Mouse (Mus musculus) gastrocnemius, adult 2 months (tissue): Measurements from ENCODE around the gene Traf2. TPM values are rescaled to one million over a fixed set of nuclear protein-coding genes. Genes with fewer than 3 reads are reported as not detected.

Experiments used
- DNase-seq: peaks from one replicate; pipeline ENCODE4 v3.0.0; 2022
- H3K27ac ChIP-seq: fragments of 200-600 bp; 2 replicates; pipeline ENCODE4 v1.8.1; 2022; ENCODE audit warnings: mild to moderate bottlenecking
- H3K4me3 ChIP-seq: fragments of 200-600 bp; 2 replicates; pipeline ENCODE4 v1.8.1; 2022; ENCODE audit warnings: mild to moderate bottlenecking, moderate library complexity
- CTCF ChIP-seq: fragments of 200-600 bp; IDR thresholded peaks from 2 replicates; pipeline ENCODE4 v1.8.1; 2022; ENCODE audit warnings: antibody characterized with exemption, mild to moderate bottlenecking, moderate library complexity
- intact Hi-C: fragments of 180-260 bp; cut with DNase I; formaldehyde crosslinking; loops from one replicate; pipeline ENCODE4 v1.15.1; 2025
- total RNA-seq, 2 experiments: library from RNA; stranded (reverse); gene quantifications; 2 replicates each; pipeline ENCODE4 v1.2.3; 2021

The Traf2 gene
- total RNA-seq, 2 experiments from 2014 or later = 12.4 to 13.1 TPM

DNA sequence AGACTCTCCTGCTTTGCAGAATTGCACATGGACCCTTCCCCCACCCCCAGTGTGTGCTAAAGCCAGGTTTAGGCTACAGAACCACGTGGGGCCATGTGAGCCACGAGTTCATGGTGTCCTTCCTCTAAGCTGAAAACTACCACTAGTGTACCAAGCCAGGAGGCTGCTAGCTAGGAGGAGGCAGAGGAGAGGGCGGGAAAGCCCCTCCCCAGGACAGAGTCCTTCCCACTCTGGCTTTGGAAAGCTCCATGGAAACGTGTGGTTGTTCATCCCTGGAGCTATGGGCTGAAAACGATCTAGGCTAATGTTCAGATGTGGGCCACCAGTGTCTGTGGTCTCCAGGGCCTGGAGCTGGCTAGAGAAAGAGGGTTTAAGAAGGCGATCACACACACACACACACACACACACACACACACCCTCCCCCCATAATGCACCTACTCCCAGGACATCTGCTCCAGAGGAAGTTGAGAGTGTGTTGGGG is 33.9 kb upstream of the Traf2 start:
- peak; percentile 19 for DNase-seq
- Histone ChIP-seq H3K4me3 (no peak overlapping the region), H3K27ac (no peak overlapping the region)
- TF ChIP-seq CTCF = no peak
- intact Hi-C loops = loop anchor here (2.0 kb wide), 1 partner anchor 70 kb away; no protein-coding TSS in a partner anchor

DNA sequence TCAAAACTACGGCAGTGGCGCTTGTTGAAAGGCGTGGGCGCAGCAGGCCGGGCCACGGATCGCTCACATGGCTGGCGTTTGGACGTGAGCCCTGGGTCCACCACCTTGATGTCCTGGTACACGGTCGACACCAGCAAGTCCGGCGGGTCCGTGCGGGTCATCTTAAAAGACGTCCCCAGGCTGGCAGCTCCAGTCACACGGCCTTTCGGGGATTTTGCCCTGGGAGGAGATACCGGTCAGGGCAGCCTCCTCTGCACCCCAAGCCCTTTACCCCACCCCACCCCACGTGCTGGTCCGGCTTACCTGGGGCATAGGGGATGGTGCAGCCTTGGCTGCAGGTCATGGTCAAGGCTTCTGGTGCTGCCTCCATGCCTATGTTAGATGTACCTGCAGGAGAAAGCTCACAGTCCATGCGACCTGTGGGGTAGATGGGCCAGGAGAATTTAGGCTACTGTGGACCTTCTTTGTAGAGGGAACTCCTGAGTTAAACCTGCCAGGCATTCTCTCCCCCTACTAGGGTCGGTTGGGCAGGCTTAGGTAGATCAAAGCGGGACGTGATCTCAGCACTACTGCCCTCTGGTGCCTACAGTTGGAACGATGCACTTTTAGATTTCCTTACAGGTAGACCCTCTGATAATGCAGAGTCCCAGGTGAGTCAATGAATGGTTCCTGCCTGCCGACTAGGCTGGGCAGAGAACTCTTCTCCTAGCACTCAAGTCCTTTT is 33.2 kb upstream of the Traf2 start:
- TF ChIP-seq CTCF = peak; percentile 66
- intact Hi-C loops = loop anchor here (2.0 kb wide), 1 partner anchor 69 kb away; no protein-coding TSS in a partner anchor
- peak; percentile 28 for DNase-seq
- no peak overlapping the region for H3K27ac ChIP-seq
- H3K4me3 ChIP-seq = peak overlapping the region; percentile 60

DNA sequence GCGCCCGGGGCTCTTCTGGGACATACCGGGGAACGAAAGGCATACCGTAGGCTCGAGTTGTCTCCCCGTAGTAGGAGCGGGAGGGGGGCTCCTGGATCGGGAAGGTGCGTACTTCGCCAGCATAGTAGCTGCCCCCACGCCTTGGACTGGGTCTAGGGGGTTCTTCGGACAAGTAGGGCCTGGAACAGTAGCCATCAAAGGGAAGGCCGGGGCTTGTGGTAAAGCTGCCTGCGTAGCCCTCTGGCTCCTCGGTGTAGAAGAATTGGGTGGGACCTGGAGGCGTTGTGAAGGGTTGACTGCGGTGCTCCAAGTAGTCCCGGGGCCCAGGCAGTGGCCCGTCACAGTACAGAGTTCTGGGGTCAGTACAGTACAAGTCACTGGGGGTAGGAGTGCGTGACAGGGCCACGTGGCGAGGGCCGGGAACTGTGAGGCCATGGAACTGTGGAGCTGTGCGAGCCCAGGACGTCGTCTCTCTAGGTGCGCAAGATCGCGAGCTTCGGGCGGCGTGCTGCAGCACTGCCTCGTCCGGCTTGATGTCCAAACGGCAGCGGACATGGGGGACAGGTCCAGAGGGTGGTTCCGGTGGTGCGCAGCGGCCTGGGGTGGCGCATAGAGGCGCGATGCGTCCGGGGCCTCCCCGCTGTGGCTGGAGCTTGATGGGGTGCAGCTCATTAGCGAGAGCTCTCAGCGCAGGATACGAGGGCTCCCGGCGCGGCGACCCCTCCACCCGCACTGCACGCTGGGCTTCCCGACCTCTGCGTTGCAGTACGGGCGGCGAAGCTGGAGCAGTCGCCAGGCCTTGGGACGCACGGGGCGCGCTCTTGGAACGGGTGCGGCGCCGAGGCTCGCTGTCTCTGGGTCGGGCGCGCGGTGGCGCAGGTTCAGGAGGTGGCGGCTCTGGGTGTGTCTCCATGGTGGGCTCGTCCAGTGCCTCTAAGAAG is 32.3 kb upstream of the Traf2 start:
- H3K27ac ChIP-seq = no peak overlapping the region
- no peak for TF ChIP-seq CTCF
- H3K4me3 ChIP-seq = peak overlapping the region; percentile 61
- DNase-seq = peak; percentile 39
- intact Hi-C loops = no loop called here

DNA sequence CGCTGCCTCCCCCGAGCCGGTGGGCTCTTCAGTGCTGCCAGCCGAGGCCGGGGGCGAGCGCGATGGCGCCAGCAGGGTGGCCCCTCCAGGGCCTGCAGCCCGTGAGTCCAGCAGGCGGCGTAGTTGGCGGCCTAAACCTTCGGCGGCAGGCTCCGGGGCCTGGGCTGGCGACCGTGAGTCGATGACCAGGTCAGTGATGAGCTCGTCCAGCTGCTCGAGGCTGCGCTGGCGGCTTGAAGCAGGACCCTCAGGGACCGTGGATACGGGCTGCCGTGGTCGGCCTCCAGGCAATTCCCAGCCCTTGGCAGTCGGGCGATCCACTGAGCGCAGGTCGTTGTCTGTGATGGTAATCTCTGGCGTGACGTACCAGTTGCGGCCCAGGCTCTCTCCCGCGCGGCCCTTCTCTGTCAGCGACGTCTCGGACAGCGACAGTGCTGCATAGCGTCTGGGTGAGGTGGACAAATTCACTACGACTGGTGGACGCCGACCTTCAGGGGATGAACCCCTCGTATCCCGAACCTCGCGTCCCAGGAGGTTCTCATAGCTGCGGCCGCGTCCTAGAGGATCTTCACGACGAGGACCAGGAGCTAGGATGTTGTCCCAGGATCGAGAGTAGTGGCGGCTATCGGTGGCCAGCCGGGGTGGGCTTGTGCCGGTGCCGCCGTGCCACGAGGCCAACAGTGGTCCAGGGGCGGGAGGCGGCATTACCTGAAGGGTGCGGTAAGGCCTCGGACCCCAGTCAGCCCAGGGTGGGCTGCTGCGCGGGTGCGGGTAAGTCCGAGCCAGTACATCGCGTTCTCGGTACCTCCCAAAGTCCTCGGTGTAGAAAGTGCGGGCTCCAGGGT is 31.4 kb upstream of the Traf2 start:
- peak; percentile 42 for DNase-seq
- H3K27ac ChIP-seq = no peak overlapping the region
- peak; percentile 35 for TF ChIP-seq CTCF
- intact Hi-C loops = no loop called here
- H3K4me3 ChIP-seq = peak overlapping the region; percentile 61

DNA sequence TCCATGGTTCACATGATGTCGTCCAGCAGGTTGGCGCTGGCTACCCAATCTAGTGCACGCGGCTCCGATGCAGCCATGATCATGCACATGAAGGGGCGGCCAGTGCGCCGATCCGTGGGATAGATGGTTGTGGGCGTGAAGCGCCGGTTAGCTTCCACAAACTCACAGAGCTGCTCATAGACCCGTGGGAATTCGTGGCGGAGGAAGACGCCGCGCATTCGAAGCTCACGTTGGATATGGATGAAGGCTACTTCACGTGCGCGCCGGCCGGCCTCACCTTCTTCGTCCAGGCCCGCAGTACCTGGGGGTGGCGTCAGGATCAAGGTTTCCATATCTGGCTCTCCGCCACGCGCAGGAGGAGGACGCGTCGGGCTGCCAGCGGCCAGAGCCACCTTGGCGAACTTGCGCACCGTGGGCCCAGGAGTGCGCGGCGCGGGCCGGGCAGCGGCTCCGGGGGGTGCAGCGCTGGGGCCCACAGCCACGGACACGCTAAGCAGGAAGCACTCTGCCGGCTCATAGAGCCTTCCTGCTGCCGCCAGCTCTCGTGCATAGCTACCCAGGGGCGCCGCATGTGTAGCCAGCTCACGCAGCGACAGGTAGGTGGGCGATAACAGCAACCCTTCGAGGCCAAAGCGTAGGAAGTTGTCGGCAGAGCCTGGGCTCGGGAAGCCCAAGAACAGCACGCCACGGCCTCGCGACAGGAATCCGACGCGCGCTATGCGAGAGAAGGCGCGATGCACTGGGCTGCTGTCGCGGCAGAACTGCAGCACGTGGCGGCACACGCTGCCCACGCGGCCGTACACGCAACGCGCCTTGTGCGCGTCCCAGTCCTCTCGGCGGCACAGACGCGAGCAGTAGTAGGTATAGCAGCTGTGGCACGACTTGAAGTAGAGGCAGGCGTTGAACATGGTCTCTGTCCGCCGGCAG is 30.5 kb upstream of the Traf2 start:
- Histone ChIP-seq H3K27ac (no peak overlapping the region), H3K4me3 (peak overlapping the region; percentile 61)
- DNase-seq = peak; percentile 23
- intact Hi-C loops = no loop called here
- TF ChIP-seq CTCF = no peak

DNA sequence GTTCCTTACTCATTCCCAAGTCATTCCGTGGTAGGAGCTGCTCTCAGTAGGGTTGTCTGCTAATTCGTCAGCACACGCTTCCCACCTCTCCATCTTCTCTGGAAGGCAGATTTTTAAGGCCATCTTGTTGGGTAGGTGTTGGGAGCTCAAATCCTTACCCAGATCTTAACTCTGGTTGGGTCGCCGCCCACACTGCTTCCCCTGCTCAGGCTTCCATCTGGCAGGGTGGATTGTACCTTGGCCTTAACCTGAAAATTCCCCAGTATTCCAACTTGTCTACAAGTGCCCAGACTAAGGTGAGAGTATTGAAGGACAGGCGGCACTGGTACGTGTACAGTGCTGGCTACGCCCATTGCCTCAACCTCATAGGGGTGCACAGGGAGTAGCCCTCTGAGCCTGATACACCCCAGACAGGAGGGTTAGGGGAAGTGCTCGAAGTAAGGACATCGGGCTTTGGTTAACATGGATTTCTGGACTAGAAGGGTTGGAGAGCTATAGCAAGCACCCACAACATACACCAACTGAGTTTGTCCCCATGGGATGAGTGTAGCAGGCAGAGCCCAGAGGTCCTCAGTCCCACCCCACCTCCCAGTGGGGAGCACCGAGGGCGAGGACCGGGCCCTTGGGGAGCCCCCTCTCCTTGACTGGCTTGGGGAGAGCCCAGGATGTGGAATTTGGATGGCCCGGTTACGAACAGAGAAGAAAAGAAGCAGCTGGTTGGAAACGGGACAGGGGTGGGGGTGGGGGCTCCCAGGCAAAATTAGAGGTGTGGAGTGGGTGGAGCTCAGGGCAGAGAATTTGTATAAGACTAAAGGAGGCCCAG is 29.5 kb upstream of the Traf2 start:
- TF ChIP-seq CTCF = no peak
- DNase-seq = no peak
- intact Hi-C loops = no loop called here
- no peak overlapping the region for H3K27ac ChIP-seq
- H3K4me3 ChIP-seq = peak overlapping the region; percentile 80

DNA sequence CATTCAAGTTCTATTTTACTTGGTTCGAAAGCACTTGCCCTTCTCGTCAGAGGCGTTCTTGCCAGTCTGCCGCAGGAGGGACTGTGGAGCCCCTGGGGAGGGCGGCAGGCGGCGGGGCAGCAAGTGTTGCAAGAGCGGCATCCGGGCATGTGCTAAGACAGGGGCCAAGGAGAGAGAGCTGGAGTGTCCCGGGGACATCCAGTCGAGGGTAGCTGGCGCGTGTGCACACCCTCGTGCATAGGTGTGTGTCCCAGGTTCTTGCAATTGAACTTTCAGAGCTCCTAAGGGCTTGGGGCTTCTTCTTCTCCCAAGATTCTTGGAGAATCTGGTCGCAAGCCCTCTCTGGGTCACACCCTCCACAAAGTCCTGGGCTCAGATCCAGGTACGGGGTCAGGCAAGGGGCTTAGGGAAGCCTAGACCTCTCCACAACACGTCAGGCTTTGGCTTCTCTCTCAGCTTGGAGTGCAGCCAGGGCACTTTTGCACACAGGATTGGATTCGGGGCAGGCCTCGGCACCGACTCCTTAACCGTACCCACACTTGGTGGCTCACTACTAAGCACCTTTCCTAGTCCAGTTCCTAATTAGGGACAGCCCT is 28.8 kb upstream of the Traf2 start:
- peak overlapping the region; percentile 98 for H3K27ac ChIP-seq
- no peak for TF ChIP-seq CTCF
- intact Hi-C loops = no loop called here
- DNase-seq = peak; percentile 72
- H3K4me3 ChIP-seq = peak overlapping the region; percentile 80

DNA sequence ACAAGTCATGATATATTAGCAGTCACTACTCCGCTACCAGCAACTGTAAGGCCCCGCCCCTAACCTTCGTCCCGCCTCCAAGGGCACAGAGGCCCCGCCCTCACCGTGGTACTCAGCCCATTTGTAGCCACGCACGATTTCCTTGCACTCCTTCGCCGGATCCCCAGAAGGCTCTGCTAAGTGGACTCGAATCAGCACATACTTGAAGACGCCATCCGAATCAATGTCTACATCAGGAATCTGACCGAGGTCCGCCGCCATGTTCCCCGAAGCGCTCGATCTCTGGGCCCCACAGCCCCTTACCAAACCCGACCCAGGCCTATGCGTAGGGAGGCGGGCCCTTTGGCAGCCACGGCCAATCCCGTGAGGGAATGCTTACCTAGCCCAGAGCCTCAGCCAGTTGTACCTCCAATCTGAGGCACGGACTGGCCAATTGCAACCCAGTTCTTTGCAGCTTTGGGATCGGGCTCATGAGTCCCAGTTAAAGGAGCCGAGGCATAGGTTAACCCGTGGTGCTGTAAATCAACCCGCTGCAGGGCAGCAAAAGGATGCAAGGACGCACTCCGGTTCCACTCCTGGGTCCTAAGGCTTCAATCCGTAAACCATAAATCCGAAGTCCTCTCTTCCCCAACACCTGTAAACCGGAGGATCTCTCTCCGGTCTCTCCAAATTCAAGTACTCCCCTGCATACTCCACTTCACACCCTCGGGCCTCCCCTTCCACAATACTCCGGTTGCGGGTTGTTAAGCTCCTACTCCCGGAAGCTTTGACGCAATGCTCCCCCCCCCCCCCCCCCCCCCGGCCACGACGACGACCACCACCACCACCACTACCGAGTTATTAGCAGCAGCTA is 28.1 kb upstream of the Traf2 start, which contains the start of the genes Mamdc4 and Phpt1:
Mamdc4 (minus strand) TSS at position 267 of the 853 bp plus-strand sequence.
Phpt1 (minus strand) TSS at position 646 of the 853 bp plus-strand sequence.
- peak within 1 kb of the TSS; percentile 80 for H3K4me3 ChIP-seq
- intact Hi-C loops = no loop called here
- H3K27ac ChIP-seq = peak within 1 kb of the TSS; percentile 98
- DNase-seq = peak; percentile 98
- no peak for TF ChIP-seq CTCF

DNA sequence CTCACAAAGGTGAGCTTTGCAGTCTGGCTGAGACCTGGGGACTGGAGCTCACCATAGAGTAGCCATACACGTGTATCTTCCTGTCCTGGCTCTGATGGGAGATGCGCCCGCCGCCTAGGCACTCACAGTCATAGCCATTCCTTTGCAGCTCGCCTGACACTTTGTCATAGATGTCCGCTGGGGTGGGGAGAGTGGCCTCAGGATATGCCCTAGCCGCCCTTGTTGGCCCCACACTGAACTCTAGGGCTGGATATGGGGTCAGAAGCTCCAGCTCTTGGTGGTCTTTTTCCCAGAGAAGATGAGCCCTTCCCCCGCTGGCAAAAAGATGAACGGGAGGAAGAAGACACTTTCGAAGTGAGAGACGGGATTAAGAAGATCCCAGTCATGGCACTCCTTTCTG is 27.4 kb upstream of the Traf2 start:
- intact Hi-C loops = no loop called here
- peak overlapping the region; percentile 80 for H3K4me3 ChIP-seq
- H3K27ac ChIP-seq = peak overlapping the region; percentile 98
- DNase-seq = no peak
- TF ChIP-seq CTCF = no peak
